Mouse (Mus musculus) embryonic fibroblast, embryonic 13.5 days (primary cell): ENCODE data around the gene Mpp4.

Source experiments
- CTCF ChIP-seq: IDR thresholded peaks from 2 replicates; pipeline ENCODE4 v1.5.1; 2011; ENCODE audit warnings: mild to moderate bottlenecking, control low read depth, low read length, moderate library complexity, borderline replicate concordance; ENCODE audit not compliant: insufficient read depth
- POLR2A ChIP-seq: IDR thresholded peaks from 2 replicates; pipeline ENCODE4 v1.6.1; 2011; ENCODE audit warnings: low read depth, mild to moderate bottlenecking, control low read depth, low read length, moderate library complexity

DNA sequence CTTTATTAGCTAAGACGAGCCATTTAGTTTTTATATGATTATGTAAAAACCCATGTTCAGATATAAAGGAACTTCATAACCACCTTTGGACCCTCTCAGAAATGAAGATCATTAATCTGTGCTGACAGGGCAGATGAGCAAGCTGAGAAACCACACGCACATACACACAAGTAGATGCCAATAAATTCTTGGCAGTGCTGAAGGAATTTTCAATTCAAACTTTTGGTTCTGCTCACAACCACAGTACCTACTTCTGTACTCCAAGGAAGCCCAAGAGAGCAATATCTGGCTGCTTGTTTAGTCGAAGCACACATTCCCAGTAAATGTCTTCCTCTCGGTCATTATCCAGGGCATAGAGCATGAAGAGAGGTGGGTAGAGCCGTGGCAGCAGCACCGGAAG lies 6.4 kb upstream of the Mpp4 start:
- TF ChIP-seq CTCF (no peak), POLR2A (no peak)
